Mouse (Mus musculus) kidney, embryonic 15.5 days (tissue): ENCODE measurements around the gene Tmem45a. TPM values are rescaled to one million over a fixed set of nuclear protein-coding genes. Genes with fewer than 3 reads are reported as not detected.
"Not testable (repeated sequence)": the region's sequence is repeated elsewhere in the genome, so short reads cannot be mapped to it uniquely, and the experiment has no call there.

ENCODE experiments used
- ATAC-seq: fragments of 200-750 bp; cut with Nextera tagmentation; replicated peaks from 2 replicates; pipeline ENCODE4 v1.8.0; 2017; ENCODE audit warnings: moderate TSS enrichment; ENCODE audit not compliant: low FRiP score
- H3K27ac ChIP-seq: fragments of 300-500 bp; sonication (generic); 2 replicates; pipeline ENCODE4 v1.5.1; 2015; ENCODE audit warnings: mild to moderate bottlenecking, inconsistent platforms
- H3K27me3 ChIP-seq: fragments of 300-500 bp; sonication (generic); 2 replicates; pipeline ENCODE4 v1.6.1; 2015; ENCODE audit warnings: inconsistent platforms
- H3K36me3 ChIP-seq: fragments of 300-500 bp; sonication (generic); 2 replicates; pipeline ENCODE4 v1.6.1; 2015; ENCODE audit warnings: inconsistent platforms
- H3K4me1 ChIP-seq: fragments of 300-500 bp; sonication (generic); 2 replicates; pipeline ENCODE4 v1.6.1; 2015; ENCODE audit warnings: inconsistent platforms
- H3K4me2 ChIP-seq: fragments of 300-500 bp; sonication (generic); 2 replicates; pipeline ENCODE4 v1.6.1; 2015; ENCODE audit warnings: moderate library complexity, mild to moderate bottlenecking, inconsistent platforms
- H3K4me3 ChIP-seq: fragments of 300-500 bp; sonication (generic); replicated peaks from 2 replicates; pipeline ENCODE4 v1.5.1; 2015; ENCODE audit warnings: mild to moderate bottlenecking, inconsistent platforms
- H3K9ac ChIP-seq: fragments of 300-500 bp; sonication (generic); 2 replicates; pipeline ENCODE4 v1.6.1; 2015; ENCODE audit warnings: mild to moderate bottlenecking, inconsistent platforms
- H3K9me3 ChIP-seq: fragments of 300-500 bp; sonication (generic); replicated peaks from 2 replicates; pipeline ENCODE4 v1.6.1; 2016; ENCODE audit warnings: inconsistent platforms
- WGBS: fragments of 180-500 bp; shearing (Covaris S2); methylation state at CpG from one replicate; pipeline ENCODE4 v1.1.7; 2015; ENCODE audit warnings: mixed read lengths; 5-methylcytosine and 5-hydroxymethylcytosine counted together
- polyA plus RNA-seq: library from polyadenylated mRNA; unstranded; fragments of >200 nt; fragmentation: Nextera tagmentation; extraction: Ambion mirVana; gene quantifications from 2 replicates; pipeline ENCODE4 v1.2.1, GENCODE M21; 2015

Gene Tmem45a
- polyA plus RNA-seq: 25.6 and 35.8 TPM in 2 replicates

GRCm38 (mm10) chr16:56885824-56886615 lies at the start of gene Tmem45a:
TSS of gene Tmem45a (minus strand) at chr16:56886166.
- peaks cover 5% of the 10 kb centered on the region; the same call in 1 of the 2 replicates for H3K4me1 ChIP-seq
- no peaks in the 10 kb centered on the region for H3K27me3 ChIP-seq
- H3K27ac ChIP-seq: peak within 1 kb of the TSS; percentile 67
- H3K36me3 ChIP-seq: no peaks in the 10 kb centered on the region
- 4% methylated on average over 25 of the region's 25 CpGs for WGBS
- peak; percentile 100 for ATAC-seq
- no peaks in the 10 kb centered on the region for H3K9me3 ChIP-seq
- peak within 1 kb of the TSS; percentile 74 for H3K4me2 ChIP-seq
- H3K4me3 ChIP-seq: peak within 1 kb of the TSS; percentile 58
- 0 out of 2 replicates have a peak within 1 kb of the TSS, but pooled peaks have one; percentile 15 for H3K9ac ChIP-seq

GRCm38 (mm10) chr16:56928023-56928422 lies 42.1 kb upstream of the Tmem45a start, which contains the start of gene Lnp1:
TSS of gene Lnp1 (minus strand) at chr16:56928061.
- no peak within 1 kb of the TSS for H3K9ac ChIP-seq
- no peak within 1 kb of the TSS for H3K4me3 ChIP-seq
- H3K27me3 ChIP-seq: no peaks in the 10 kb centered on the region
- no peak within 1 kb of the TSS for H3K27ac ChIP-seq
- no peak within 1 kb of the TSS for H3K4me2 ChIP-seq
- H3K4me1 ChIP-seq: no peaks in the 10 kb centered on the region
- no peaks in the 10 kb centered on the region for H3K36me3 ChIP-seq
- 67% methylated on average over 3 of the region's 3 CpGs for WGBS
- H3K9me3 ChIP-seq: no peaks in the 10 kb centered on the region
- ATAC-seq: no peak

GRCm38 (mm10) chr16:56920102-56920657 lies 34.2 kb upstream of the Tmem45a start:
- H3K27me3 ChIP-seq: no peaks in the 10 kb centered on the region
- H3K4me3 ChIP-seq: no peak overlapping the region
- H3K4me2 ChIP-seq: no peak overlapping the region
- no peak overlapping the region for H3K9ac ChIP-seq
- 23% methylated on average over 8 of the region's 8 CpGs for WGBS
- H3K9me3 ChIP-seq: no peaks in the 10 kb centered on the region
- no peak overlapping the region for H3K27ac ChIP-seq
- no peaks in the 10 kb centered on the region for H3K4me1 ChIP-seq
- peak; percentile 79 for ATAC-seq
- H3K36me3 ChIP-seq: no peaks in the 10 kb centered on the region

GRCm38 (mm10) chr16:56917230-56917629 lies 31.3 kb upstream of the Tmem45a start:
- no peaks in the 10 kb centered on the region for H3K9me3 ChIP-seq

GRCm38 (mm10) chr16:56908986-56909385 lies 23.0 kb upstream of the Tmem45a start:
- Histone ChIP-seq H3K4me3 (no peak overlapping the region), H3K9me3 (no peaks in the 10 kb centered on the region), H3K27ac (no peak overlapping the region), H3K36me3 (no peaks in the 10 kb centered on the region), H3K4me2 (no peak overlapping the region), H3K4me1 (no peaks in the 10 kb centered on the region), H3K27me3 (no peaks in the 10 kb centered on the region), H3K9ac (no peak overlapping the region)
- ATAC-seq: no peak
- WGBS: 62% methylated on average over 5 of the region's 5 CpGs

More at GRCm38 (mm10) chr16:56917230-56917629, 31.3 kb upstream of the Tmem45a start:
- WGBS: 89% methylated on average over 7 of the region's 7 CpGs
- H3K9ac ChIP-seq: no peak overlapping the region
- no peaks in the 10 kb centered on the region for H3K27me3 ChIP-seq
- no peaks in the 10 kb centered on the region for H3K36me3 ChIP-seq
- H3K27ac ChIP-seq: no peak overlapping the region
- ATAC-seq: no peak
- no peak overlapping the region for H3K4me2 ChIP-seq
- H3K4me1 ChIP-seq: no peaks in the 10 kb centered on the region
- no peak overlapping the region for H3K4me3 ChIP-seq

GRCm38 (mm10) chr16:56902206-56902605 lies 16.2 kb upstream of the Tmem45a start:
- ATAC-seq, H3K36me3 ChIP-seq, H3K4me1 ChIP-seq, H3K27ac ChIP-seq, H3K9ac ChIP-seq, H3K4me3 ChIP-seq, H3K9me3 ChIP-seq, H3K4me2 ChIP-seq, H3K27me3 ChIP-seq: not testable (repeated sequence)
- 63% methylated on average over 3 of the region's 3 CpGs for WGBS

GRCm38 (mm10) chr16:56891583-56891982 lies 5.6 kb upstream of the Tmem45a start:
- Histone ChIP-seq H3K4me2 (no peak overlapping the region), H3K27me3 (no peaks in the 10 kb centered on the region), H3K9ac (no peak overlapping the region), H3K4me1 (no peaks in the 10 kb centered on the region), H3K36me3 (no peaks in the 10 kb centered on the region), H3K4me3 (no peak overlapping the region), H3K9me3 (no peaks in the 10 kb centered on the region), H3K27ac (no peak overlapping the region)
- WGBS: 86% methylated on average over 5 of the region's 5 CpGs
- no peak for ATAC-seq

- Histone ChIP-seq H3K27ac (0 out of 2 replicates have a peak overlapping the region, but pooled peaks have one; percentile 67), H3K4me3 (peak overlapping the region; percentile 58), H3K4me2 (peak overlapping the region; percentile 74), H3K27me3 (no peaks in the 10 kb centered on the region), H3K4me1 (peaks cover 5% of the 10 kb centered on the region; the same call in 1 of the 2 replicates), H3K9ac (0 out of 2 replicates have a peak overlapping the region, but pooled peaks have one; percentile 15), H3K36me3 (no peaks in the 10 kb centered on the region), H3K9me3 (no peaks in the 10 kb centered on the region)
- 29% methylated on average over 9 of the region's 9 CpGs for WGBS
- no peak for ATAC-seq
These were observed 700 bp upstream of the Tmem45a start for GRCm38 (mm10) chr16:56886616-56887116.

GRCm38 (mm10) chr16:56884811-56885210 lies 1.2 kb downstream of the Tmem45a start:
- WGBS: 89% methylated on average over 6 of the region's 6 CpGs
- H3K9me3 ChIP-seq: no peaks in the 10 kb centered on the region
- no peak overlapping the region for H3K27ac ChIP-seq
- ATAC-seq: no peak
- H3K4me3 ChIP-seq: peak overlapping the region; percentile 7; the same call in 1 of the 2 replicates
- H3K27me3 ChIP-seq: no peaks in the 10 kb centered on the region
- no peak overlapping the region for H3K9ac ChIP-seq
- H3K4me1 ChIP-seq: peaks cover 5% of the 10 kb centered on the region; the same call in 1 of the 2 replicates
- H3K36me3 ChIP-seq: no peaks in the 10 kb centered on the region
- peak overlapping the region; percentile 38 for H3K4me2 ChIP-seq

GRCm38 (mm10) chr16:56873410-56873809 lies 12.6 kb downstream of the Tmem45a start:
- no peak overlapping the region for H3K4me2 ChIP-seq
- H3K4me1 ChIP-seq: no peaks in the 10 kb centered on the region
- H3K9ac ChIP-seq: no peak overlapping the region
- no peaks in the 10 kb centered on the region for H3K9me3 ChIP-seq
- 52% methylated on average over 2 of the region's 2 CpGs for WGBS
- H3K4me3 ChIP-seq: no peak overlapping the region
- no peak overlapping the region for H3K27ac ChIP-seq
- ATAC-seq: no peak
- no peaks in the 10 kb centered on the region for H3K27me3 ChIP-seq
- no peaks in the 10 kb centered on the region for H3K36me3 ChIP-seq

- no peak overlapping the region for H3K4me3 ChIP-seq
- no peaks in the 10 kb centered on the region for H3K36me3 ChIP-seq
- H3K9me3 ChIP-seq: no peaks in the 10 kb centered on the region
- WGBS: 74% methylated on average over 3 of the region's 3 CpGs
- no peaks in the 10 kb centered on the region for H3K27me3 ChIP-seq
- no peaks in the 10 kb centered on the region for H3K4me1 ChIP-seq
- no peak for ATAC-seq
- H3K9ac ChIP-seq: no peak overlapping the region
- H3K27ac ChIP-seq: no peak overlapping the region
- H3K4me2 ChIP-seq: no peak overlapping the region
These were observed 15.5 kb downstream of the Tmem45a start for GRCm38 (mm10) chr16:56870458-56870857.

- H3K36me3 ChIP-seq: no peaks in the 10 kb centered on the region
These were observed 17.6 kb downstream of the Tmem45a start for GRCm38 (mm10) chr16:56868361-56868760.

More at GRCm38 (mm10) chr16:56868361-56868760, 17.6 kb downstream of the Tmem45a start:
- Histone ChIP-seq H3K9me3 (no peaks in the 10 kb centered on the region), H3K4me1 (no peaks in the 10 kb centered on the region), H3K4me2 (no peak overlapping the region), H3K27me3 (no peaks in the 10 kb centered on the region), H3K4me3 (no peak overlapping the region), H3K27ac (no peak overlapping the region), H3K9ac (no peak overlapping the region)
- ATAC-seq: no peak
- WGBS: 81% methylated on average over 5 of the region's 5 CpGs
